ENCODE assay signal across 35 mouse cellular contexts in genomic region chr2:132375135-132375534, GRCm38 (mm10). TPM values are rescaled to one million over a fixed set of nuclear protein-coding genes. Genes with fewer than 3 reads are reported as not detected.
"Had no signal": no experiment of that assay in that cellular context is flagged by ENCODE, and none has a peak within 500 bp of the region (broad histone marks: within the 10 kb centered on the region; RNA-seq: fewer than 3 reads in every experiment).

No protein-coding gene starts in this region.

- H3K4me1 ChIP-seq: heart, embryonic 10.5 days; heart, embryonic 12.5 days; heart, embryonic 15.5 days; hindbrain, embryonic 10.5 days; hindbrain, embryonic 12.5 days; hindbrain, embryonic 13.5 days; hindbrain, embryonic 15.5 days; intestine, embryonic 15.5 days; kidney, embryonic 15.5 days had no signal

- H3K4me3 ChIP-seq: heart, embryonic 10.5 days; heart, embryonic 12.5 days; heart, embryonic 13.5 days; heart, embryonic 15.5 days; hindbrain, embryonic 10.5 days; hindbrain, embryonic 12.5 days; hindbrain, embryonic 13.5 days; hindbrain, embryonic 15.5 days; intestine, embryonic 15.5 days; kidney, embryonic 15.5 days; layer of hippocampus, adult 2 months had no signal

- H3K36me3 ChIP-seq: heart, embryonic 10.5 days; heart, embryonic 12.5 days; heart, embryonic 13.5 days; heart, embryonic 15.5 days; hindbrain, embryonic 10.5 days; hindbrain, embryonic 12.5 days; hindbrain, embryonic 13.5 days; hindbrain, embryonic 15.5 days; intestine, embryonic 15.5 days; kidney, embryonic 15.5 days had no signal

- H3K27me3 ChIP-seq: heart, embryonic 12.5 days; heart, embryonic 13.5 days; heart, embryonic 15.5 days; hindbrain, embryonic 12.5 days; hindbrain, embryonic 13.5 days; hindbrain, embryonic 15.5 days; intestine, embryonic 15.5 days; kidney, embryonic 15.5 days had no signal

- H3K27ac ChIP-seq: heart, embryonic 10.5 days; heart, embryonic 13.5 days; heart, embryonic 15.5 days; hindbrain, embryonic 10.5 days; hindbrain, embryonic 12.5 days; hindbrain, embryonic 13.5 days; hindbrain, embryonic 14.5 days; hindbrain, embryonic 15.5 days; hindbrain, postnatal 0 days; intestine, embryonic 15.5 days; kidney, embryonic 15.5 days; kidney, postnatal 0 days; layer of hippocampus, adult 2 months had no signal

- H3K9me3 ChIP-seq: heart, embryonic 10.5 days; heart, embryonic 12.5 days; heart, embryonic 13.5 days; heart, embryonic 15.5 days; hindbrain, embryonic 10.5 days; hindbrain, embryonic 12.5 days; hindbrain, embryonic 13.5 days; hindbrain, embryonic 15.5 days; intestine, embryonic 15.5 days; kidney, embryonic 15.5 days had no signal

- ATAC-seq: hindbrain, embryonic 16.5 days; hindbrain, postnatal 0 days; inflammation-experienced regulatory T-cells, adult 6 months; intestine, embryonic 15.5 days; intestine, embryonic 16.5 days; intestine, postnatal 0 days had no signal

- DNase-seq: heart, postnatal 10 days; heart, postnatal 14 days; heart, postnatal 36 days; heart, postnatal 4 days; kidney, adult 11 months; kidney, adult 18-20 months; kidney, adult 2 months; kidney, adult 8-10 months; kidney, adult 9 months; kidney, postnatal 10 days; kidney, postnatal 14 days; kidney, postnatal 25 days; kidney, postnatal 36 days; kidney, postnatal 4 days; layer of hippocampus, adult 9-11 months; layer of hippocampus, postnatal 36 days had no signal

RNA-seq across cellular contexts. Expression of gene Prokr2, which starts 10.1 kb away (rescaled TPM):
- polyA plus RNA-seq: kidney, adult 2 months; large intestine, adult 2 months had no signal
